Mouse (Mus musculus) embryonic facial prominence, embryonic 13.5 days (tissue): ENCODE measurements around the gene Ehd1. TPM values are rescaled to one million over a fixed set of nuclear protein-coding genes. Genes with fewer than 3 reads are reported as not detected.

Experiments
- ATAC-seq: fragments of 200-750 bp; cut with Nextera tagmentation; 2 replicates; pipeline ENCODE4 v1.8.0; 2017; ENCODE audit warnings: low read depth; ENCODE audit not compliant: insufficient number of reproducible peaks, insufficient read depth, low FRiP score, low TSS enrichment
- H3K27ac ChIP-seq: fragments of 300-500 bp; sonication (generic); 2 replicates; pipeline ENCODE4 v1.5.1; 2015; ENCODE audit warnings: moderate library complexity, mild to moderate bottlenecking, inconsistent platforms
- H3K27me3 ChIP-seq: fragments of 300-500 bp; sonication (generic); 2 replicates; pipeline ENCODE4 v1.6.1; 2015; ENCODE audit warnings: mild to moderate bottlenecking, inconsistent platforms
- H3K36me3 ChIP-seq: fragments of 300-500 bp; sonication (generic); 2 replicates; pipeline ENCODE4 v1.6.1; 2015; ENCODE audit warnings: mild to moderate bottlenecking, inconsistent platforms
- H3K4me1 ChIP-seq: fragments of 300-500 bp; sonication (generic); 2 replicates; pipeline ENCODE4 v1.6.1; 2015; ENCODE audit warnings: inconsistent platforms
- H3K4me2 ChIP-seq: fragments of 300-500 bp; sonication (generic); 2 replicates; pipeline ENCODE4 v1.6.1; 2015; ENCODE audit warnings: moderate library complexity, mild to moderate bottlenecking, inconsistent platforms
- H3K4me3 ChIP-seq: fragments of 300-500 bp; sonication (generic); 2 replicates; pipeline ENCODE4 v1.5.1; 2015; ENCODE audit warnings: mild to moderate bottlenecking, inconsistent platforms
- H3K9ac ChIP-seq: fragments of 300-500 bp; sonication (generic); 2 replicates; pipeline ENCODE4 v1.6.1; 2015; ENCODE audit warnings: mild to moderate bottlenecking, inconsistent platforms
- H3K9me3 ChIP-seq: fragments of 300-500 bp; sonication (generic); 2 replicates; pipeline ENCODE4 v1.6.1; 2016; ENCODE audit warnings: inconsistent platforms
- WGBS: fragments of 180-500 bp; shearing (Covaris S2); methylation state at CpG from one replicate; pipeline ENCODE4 v1.1.7; 2015; ENCODE audit warnings: mixed read lengths; 5-methylcytosine and 5-hydroxymethylcytosine counted together
- polyA plus RNA-seq: library from polyadenylated mRNA; unstranded; fragments of >200 nt; fragmentation: Nextera tagmentation; extraction: Ambion mirVana; gene quantifications from 2 replicates; pipeline ENCODE4 v1.2.1, GENCODE M21; 2015

Gene Ehd1
- polyA plus RNA-seq, 1 experiment from 2014 or later = 64.7 TPM

DNA sequence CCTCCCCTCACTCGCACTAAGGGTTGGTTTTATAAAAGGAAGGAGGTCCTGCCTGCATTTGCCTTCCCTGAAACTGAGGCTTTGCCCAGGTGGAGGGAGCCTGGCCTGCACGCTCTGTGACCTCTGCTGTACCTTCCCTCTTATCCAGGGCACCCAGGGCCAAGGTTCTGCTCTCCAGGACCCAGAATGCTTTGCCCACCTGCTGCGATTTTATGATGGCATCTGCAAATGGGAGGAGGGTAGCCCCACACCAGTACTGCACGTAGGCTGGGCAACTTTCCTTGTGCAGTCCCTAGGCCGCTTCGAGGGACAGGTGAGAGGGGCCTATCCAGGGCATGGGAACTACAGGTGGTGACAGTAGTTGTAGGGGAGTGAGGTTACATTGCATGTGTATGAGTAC lies 62.7 kb downstream of the Ehd1 start:
- no peak for ATAC-seq
- no peak overlapping the region for H3K27ac ChIP-seq
- H3K36me3 ChIP-seq = peaks cover 54% of the 10 kb centered on the region
- no peak overlapping the region for H3K9ac ChIP-seq
- WGBS = 96% methylated on average over 6 of the region's 6 CpGs
- no peak overlapping the region for H3K4me2 ChIP-seq
- H3K27me3 ChIP-seq = no peaks in the 10 kb centered on the region
- no peak overlapping the region for H3K4me3 ChIP-seq
- no peaks in the 10 kb centered on the region for H3K9me3 ChIP-seq
- peaks cover 42% of the 10 kb centered on the region for H3K4me1 ChIP-seq

DNA sequence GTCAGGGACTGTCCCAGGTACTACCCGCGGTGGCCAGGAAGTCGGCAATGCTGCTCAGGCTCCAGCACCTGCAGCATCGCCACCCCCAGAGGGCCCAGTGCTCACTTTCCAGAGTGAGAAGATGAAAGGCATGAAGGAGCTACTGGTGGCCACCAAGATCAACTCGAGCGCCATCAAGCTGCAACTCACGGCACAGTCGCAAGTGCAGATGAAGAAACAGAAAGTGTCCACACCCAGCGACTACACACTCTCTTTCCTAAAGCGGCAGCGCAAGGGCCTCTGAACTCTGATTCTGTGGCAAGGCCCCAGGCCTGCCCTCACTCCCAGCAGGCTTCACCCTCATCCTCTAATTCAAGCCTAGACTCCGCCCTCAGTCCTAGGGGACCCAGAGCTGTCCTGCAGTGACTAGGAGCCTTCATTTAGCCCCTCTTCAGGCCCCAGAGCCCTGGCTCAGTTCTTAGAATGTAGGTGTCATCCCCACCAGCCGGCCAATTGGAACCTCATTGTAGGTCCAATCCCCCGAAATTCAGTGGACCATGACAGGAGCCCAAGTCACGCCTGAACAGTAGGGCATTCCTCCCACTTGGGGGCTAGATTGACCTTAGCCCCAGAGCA lies 63.5 kb downstream of the Ehd1 start:
- Histone ChIP-seq H3K36me3 (peaks cover 62% of the 10 kb centered on the region), H3K4me1 (peaks cover 39% of the 10 kb centered on the region)

DNA sequence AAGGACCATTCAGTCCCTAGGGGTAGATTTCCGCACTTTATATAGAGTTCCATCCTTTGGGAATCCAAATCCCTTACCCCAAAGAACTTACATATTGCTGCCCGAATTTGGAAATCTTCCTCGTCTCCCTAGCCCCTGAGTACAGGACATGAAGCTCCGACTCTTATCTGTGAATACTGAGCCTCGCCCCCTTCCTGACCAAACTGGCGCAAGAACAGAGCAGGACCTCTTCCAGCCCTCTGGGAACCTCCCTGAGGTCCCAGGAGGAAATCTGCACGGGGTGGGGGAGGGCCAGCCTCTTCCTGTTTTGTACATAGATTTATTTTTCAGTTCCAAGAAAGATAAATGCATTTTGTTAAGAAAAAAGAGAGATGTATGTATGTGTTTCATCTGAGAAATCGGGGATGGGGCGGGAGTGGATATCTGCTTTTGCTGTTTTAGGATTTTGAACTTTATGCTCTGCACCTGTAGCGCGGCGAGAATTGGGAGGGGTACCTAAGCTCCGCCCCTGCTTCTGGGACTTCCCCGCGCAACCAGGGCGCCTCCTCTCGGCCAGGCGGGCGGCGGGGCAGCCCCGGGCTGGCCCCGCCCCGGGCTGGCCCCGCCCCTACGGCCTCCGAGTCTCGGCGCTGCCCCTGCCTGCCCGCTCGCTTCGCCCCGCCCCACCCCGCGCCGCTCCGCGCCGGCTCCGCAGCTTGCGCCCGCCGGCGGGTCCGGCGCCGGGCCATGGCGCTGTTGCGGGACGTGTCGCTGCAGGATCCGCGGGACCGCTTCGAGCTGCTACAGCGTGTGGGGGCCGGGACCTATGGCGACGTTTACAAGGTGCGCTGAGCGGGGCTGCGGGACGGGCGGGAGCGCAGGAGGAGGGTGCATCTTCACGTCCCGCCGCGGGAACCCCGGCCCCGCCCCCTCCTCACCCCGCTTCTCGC lies 64.3 kb downstream of the Ehd1 start, which contains the start of gene Map4k2:
Gene Map4k2 (plus strand): TSS at position 612 of the 929 bp plus-strand sequence.
- H3K27me3 ChIP-seq = no peaks in the 10 kb centered on the region
- peak within 1 kb of the TSS; percentile 67 for H3K4me3 ChIP-seq
- 7% methylated on average over 65 of the region's 72 CpGs for WGBS
- H3K4me2 ChIP-seq = peak within 1 kb of the TSS; percentile 90
- H3K36me3 ChIP-seq = peaks cover 70% of the 10 kb centered on the region
- peak within 1 kb of the TSS; percentile 77 for H3K9ac ChIP-seq
- ATAC-seq = peak; percentile 63; the same call in 1 of the 2 replicates
- H3K27ac ChIP-seq = no peak within 1 kb of the TSS; the same call in 1 of the 2 replicates
- H3K4me1 ChIP-seq = peaks cover 36% of the 10 kb centered on the region
- no peaks in the 10 kb centered on the region for H3K9me3 ChIP-seq

More for the DNA sequence above, 63.5 kb downstream of the Ehd1 start:
- 70% methylated on average over 15 of the region's 15 CpGs for WGBS
- Histone ChIP-seq H3K9me3 (no peaks in the 10 kb centered on the region), H3K9ac (no peak overlapping the region), H3K27ac (no peak overlapping the region; the same call in 1 of the 2 replicates), H3K4me3 (peak overlapping the region; percentile 67; the same call in 1 of the 2 replicates), H3K27me3 (no peaks in the 10 kb centered on the region), H3K4me2 (peak overlapping the region; percentile 90; the same call in 1 of the 2 replicates)
- ATAC-seq = no peak

DNA sequence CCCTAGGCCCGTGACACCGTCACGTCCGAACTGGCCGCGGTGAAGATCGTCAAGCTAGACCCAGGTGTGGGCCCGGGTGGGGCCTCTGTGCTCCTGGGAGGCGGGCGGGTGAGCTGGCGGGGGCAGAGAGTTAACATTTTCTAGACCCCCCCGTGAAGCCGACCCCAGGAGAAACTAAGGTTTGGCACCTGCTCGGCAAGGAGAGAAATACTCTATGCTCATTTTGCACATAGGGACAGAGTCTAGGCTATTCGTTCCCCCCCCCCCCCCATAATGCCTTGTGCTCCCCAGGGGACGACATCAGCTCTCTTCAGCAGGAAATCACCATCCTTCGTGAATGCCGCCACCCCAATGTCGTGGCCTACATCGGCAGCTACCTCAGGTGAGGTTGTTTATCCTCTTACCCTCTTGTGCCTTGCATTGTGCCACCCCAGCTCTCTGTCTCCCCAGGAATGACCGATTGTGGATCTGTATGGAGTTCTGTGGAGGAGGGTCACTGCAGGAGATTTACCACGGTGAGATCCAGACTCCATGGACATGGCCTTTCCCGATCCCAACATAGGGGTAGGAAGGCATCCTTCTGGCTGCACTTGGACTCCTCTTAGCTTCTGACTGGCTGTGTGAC lies 65.0 kb downstream of the Ehd1 start:
- no peaks in the 10 kb centered on the region for H3K9me3 ChIP-seq
- H3K4me2 ChIP-seq = peak overlapping the region; percentile 90
- H3K36me3 ChIP-seq = peaks cover 76% of the 10 kb centered on the region
- no peak overlapping the region for H3K27ac ChIP-seq
- 18% methylated on average over 16 of the region's 23 CpGs for WGBS
- peak overlapping the region; percentile 77 for H3K9ac ChIP-seq
- H3K4me3 ChIP-seq = peak overlapping the region; percentile 67
- H3K4me1 ChIP-seq = peaks cover 28% of the 10 kb centered on the region
- ATAC-seq = no peak
- H3K27me3 ChIP-seq = no peaks in the 10 kb centered on the region

DNA sequence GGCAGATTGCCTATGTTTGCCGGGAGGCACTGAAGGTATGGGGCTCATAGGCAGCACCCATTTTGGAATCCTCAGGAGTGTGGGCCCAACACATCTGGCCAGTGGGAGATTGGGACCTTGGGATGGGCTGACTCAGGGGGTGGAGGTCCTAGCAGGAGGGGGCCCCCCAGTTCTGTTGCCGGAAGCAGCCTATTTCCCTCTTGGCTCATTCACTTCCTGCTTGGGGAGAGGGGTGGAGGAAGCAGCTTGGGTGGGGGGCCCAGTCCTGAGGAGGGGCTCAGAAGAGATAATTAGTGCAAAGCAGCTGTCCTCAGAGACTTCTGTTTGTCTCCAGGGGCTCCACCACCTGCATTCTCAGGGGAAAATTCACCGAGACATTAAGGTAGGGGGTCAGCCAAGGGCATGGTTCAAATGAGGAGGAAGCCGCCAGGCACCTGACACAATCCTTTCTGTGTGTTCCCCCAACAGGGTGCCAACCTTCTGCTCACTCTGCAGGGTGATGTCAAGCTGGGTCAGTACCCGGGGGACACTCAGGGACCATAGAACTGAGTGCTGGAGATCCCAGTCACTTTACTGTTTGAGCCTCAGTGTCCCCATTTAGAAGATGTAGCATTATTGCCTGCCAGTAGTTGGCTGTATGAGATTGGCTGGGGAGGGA lies 65.9 kb downstream of the Ehd1 start:
- Histone ChIP-seq H3K4me3 (no peak overlapping the region), H3K36me3 (peaks cover 76% of the 10 kb centered on the region), H3K27ac (no peak overlapping the region), H3K9ac (no peak overlapping the region), H3K27me3 (no peaks in the 10 kb centered on the region), H3K9me3 (no peaks in the 10 kb centered on the region), H3K4me2 (peak overlapping the region; percentile 30), H3K4me1 (peaks cover 20% of the 10 kb centered on the region)
- ATAC-seq = no peak
- 70% methylated on average over 5 of the region's 5 CpGs for WGBS

DNA sequence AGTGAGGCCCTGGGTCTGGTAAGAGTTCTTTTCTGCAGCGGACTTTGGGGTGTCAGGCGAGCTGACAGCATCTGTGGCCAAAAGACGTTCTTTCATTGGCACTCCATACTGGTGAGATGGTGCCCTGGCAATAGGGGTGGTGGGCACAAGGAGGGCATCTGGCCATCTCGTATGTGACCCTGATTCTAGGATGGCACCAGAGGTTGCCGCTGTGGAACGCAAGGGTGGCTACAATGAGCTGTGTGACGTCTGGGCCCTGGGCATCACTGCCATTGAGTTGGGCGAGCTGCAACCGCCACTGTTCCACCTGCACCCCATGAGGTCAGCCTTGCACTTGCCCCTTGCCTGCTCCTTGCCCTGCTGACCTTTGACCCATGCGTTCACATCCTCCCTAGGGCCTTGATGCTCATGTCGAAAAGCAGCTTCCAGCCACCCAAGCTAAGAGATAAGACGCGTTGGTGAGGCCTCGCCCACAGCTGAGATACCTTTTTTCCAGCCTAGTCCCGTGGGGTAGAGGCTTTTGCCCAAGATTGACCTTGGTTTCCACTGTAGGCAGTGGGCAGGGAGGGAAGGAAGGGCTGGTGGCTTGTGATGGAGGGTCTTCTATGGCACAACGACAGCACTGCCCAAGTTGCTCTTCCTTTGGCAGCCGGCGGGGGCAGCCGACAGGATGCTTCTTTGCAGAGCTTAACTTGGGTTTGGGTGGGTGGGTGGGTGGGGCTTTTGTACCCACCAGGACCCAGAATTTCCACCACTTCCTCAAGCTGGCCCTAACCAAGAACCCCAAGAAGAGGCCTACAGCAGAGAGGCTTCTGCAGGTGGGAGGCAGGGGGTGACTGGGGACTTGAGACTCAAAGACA lies 66.8 kb downstream of the Ehd1 start:
- H3K4me1 ChIP-seq = peaks cover 18% of the 10 kb centered on the region
- no peaks in the 10 kb centered on the region for H3K27me3 ChIP-seq
- H3K4me2 ChIP-seq = no peak overlapping the region
- H3K9me3 ChIP-seq = no peaks in the 10 kb centered on the region
- ATAC-seq = no peak
- no peak overlapping the region for H3K9ac ChIP-seq
- peaks cover 71% of the 10 kb centered on the region for H3K36me3 ChIP-seq
- WGBS = 83% methylated on average over 19 of the region's 19 CpGs
- H3K27ac ChIP-seq = no peak overlapping the region
- H3K4me3 ChIP-seq = no peak overlapping the region

DNA sequence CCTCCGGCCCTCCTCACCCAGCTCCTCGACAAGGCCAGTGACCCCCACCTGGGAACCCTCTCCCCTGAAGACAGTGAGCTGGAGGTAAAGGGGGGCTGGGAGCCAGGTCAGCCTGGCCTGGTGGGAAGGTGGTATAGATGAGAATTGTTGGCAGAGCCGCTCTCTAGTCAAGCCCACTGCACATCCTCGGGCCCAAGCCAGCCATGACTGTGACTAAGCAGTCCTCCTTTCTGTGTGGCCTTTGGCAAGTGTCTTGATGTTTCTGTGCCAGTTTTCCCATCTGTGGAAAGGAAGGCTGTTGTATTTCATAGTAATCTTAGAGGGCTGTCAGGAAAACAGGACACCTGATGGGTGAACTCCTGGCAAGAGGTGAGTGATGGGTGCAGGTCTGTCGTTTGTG lies 67.5 kb downstream of the Ehd1 start:
- no peak overlapping the region for H3K4me3 ChIP-seq
- WGBS = 86% methylated on average over 5 of the region's 5 CpGs
- ATAC-seq = no peak
- H3K4me1 ChIP-seq = peaks cover 23% of the 10 kb centered on the region
- H3K27ac ChIP-seq = no peak overlapping the region
- H3K27me3 ChIP-seq = no peaks in the 10 kb centered on the region
- H3K36me3 ChIP-seq = peaks cover 66% of the 10 kb centered on the region
- no peaks in the 10 kb centered on the region for H3K9me3 ChIP-seq
- H3K4me2 ChIP-seq = no peak overlapping the region
- H3K9ac ChIP-seq = no peak overlapping the region

DNA sequence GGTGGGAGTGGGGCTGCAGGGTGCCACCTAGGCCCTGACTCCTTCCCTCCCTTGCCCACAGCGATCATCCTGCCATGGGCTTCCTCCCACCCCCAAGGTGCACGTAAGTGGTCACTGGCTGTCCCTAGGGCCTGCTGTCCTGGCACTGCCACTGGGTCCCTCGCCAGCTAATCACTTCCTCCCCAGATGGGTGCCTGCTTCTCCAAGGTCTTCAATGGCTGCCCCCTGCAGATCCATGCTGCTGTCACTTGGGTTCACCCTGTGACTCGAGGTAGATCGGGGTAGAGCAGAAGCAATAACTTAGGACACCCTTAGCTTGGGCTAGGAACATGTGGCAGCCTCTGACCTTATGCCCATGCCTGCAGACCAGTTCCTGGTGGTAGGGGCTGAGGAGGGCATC lies 69.5 kb downstream of the Ehd1 start:
- Histone ChIP-seq H3K27me3 (no peaks in the 10 kb centered on the region), H3K4me3 (no peak overlapping the region), H3K9me3 (no peaks in the 10 kb centered on the region), H3K27ac (no peak overlapping the region), H3K36me3 (peaks cover 59% of the 10 kb centered on the region), H3K4me2 (no peak overlapping the region), H3K4me1 (peaks cover 19% of the 10 kb centered on the region), H3K9ac (0 out of 2 replicates have a peak overlapping the region, but pooled peaks have one; percentile 6)
- WGBS = 95% methylated on average over 5 of the region's 5 CpGs
- ATAC-seq = no peak

DNA sequence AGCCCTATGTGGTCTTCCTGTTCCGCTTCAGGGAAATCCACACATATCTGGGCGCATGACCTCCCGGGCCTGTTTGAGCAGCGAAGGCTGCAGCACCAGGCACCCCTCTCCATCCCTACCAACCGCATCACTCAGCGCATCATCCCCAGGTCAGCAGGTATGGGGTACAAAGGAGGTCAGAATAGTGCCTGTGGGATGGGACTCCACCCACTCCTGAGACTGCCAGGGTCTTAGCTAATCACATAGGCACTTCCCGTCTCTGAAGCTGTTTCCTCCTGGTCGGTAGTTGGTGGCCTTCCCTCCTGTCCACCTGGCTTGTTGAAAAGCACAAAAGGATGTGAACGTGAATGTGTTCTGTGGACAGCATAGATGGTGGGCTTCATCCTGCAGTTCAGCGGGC lies 70.1 kb downstream of the Ehd1 start:
- Histone ChIP-seq H3K36me3 (peaks cover 59% of the 10 kb centered on the region), H3K9me3 (no peaks in the 10 kb centered on the region), H3K4me2 (no peak overlapping the region), H3K9ac (no peak overlapping the region), H3K27ac (no peak overlapping the region; the same call in 1 of the 2 replicates), H3K4me3 (no peak overlapping the region), H3K4me1 (peaks cover 19% of the 10 kb centered on the region), H3K27me3 (no peaks in the 10 kb centered on the region)
- no peak for ATAC-seq
- 88% methylated on average over 10 of the region's 10 CpGs for WGBS

DNA sequence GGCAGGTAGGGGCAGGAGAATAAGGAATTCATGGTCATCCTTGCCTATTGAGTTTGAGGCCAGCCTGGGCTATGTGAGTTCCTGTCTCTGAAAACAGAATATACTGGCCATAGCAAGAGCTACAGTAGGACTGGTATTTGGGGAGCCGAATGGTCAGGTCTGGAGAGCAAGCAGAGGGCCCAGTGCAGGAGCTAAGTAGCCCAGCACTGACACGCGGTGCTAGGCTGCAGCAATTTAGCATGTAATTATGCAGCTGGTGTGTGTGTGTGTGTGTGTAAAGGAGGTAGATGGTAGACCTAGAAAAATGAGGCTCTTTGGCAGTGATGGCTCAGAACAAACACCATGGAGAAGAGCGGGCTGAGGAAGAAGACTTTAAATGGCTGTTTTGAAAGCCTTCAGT lies 71.1 kb downstream of the Ehd1 start:
- Histone ChIP-seq H3K27me3 (no peaks in the 10 kb centered on the region), H3K9me3 (no peaks in the 10 kb centered on the region), H3K9ac (no peak overlapping the region), H3K4me3 (no peak overlapping the region), H3K4me1 (peaks cover 17% of the 10 kb centered on the region), H3K4me2 (no peak overlapping the region), H3K36me3 (peaks cover 62% of the 10 kb centered on the region), H3K27ac (no peak overlapping the region)
- 92% methylated on average over 4 of the region's 4 CpGs for WGBS
- ATAC-seq = no peak
